Mouse (Mus musculus) heart, embryonic 14.5 days (tissue): ENCODE data around the gene Lrrc4c. TPM values are rescaled to one million over a fixed set of nuclear protein-coding genes. Genes with fewer than 3 reads are reported as not detected.

Experiments used
- ATAC-seq: fragments of 200-750 bp; cut with Nextera tagmentation; 2 replicates; pipeline ENCODE4 v1.8.0; 2017; ENCODE audit warnings: low read depth, moderate TSS enrichment; ENCODE audit not compliant: insufficient number of reproducible peaks, insufficient read depth, low FRiP score
- H3K27ac ChIP-seq, 2 experiments: fragments of 200-500 bp in 1 of 2; fragments of 300-500 bp in 1 of 2; sonication (generic) in 1 of 2; replicated peaks in 1 of 2; 2 replicates each; pipeline ENCODE4 v1.5.1; 2012 to 2014; ENCODE audit warnings: low read depth in 2 of 2, low read length in 2 of 2, control low read depth in 1 of 2, mild to moderate bottlenecking in 1 of 2, mixed read lengths in 1 of 2; ENCODE audit not compliant: control insufficient read depth in 1 of 2, insufficient read depth in 1 of 2
- H3K27me3 ChIP-seq: fragments of 300-500 bp; sonication (generic); 2 replicates; pipeline ENCODE4 v1.6.1; 2014; ENCODE audit warnings: mild to moderate bottlenecking, low read length, control low read depth; ENCODE audit not compliant: control insufficient read depth, insufficient read depth
- H3K36me3 ChIP-seq: fragments of 300-500 bp; sonication (generic); 2 replicates; pipeline ENCODE4 v1.6.1; 2014; ENCODE audit warnings: mild to moderate bottlenecking, control low read depth, low read length, mixed read lengths; ENCODE audit not compliant: control insufficient read depth, insufficient read depth
- H3K4me1 ChIP-seq, 2 experiments: fragments of 200-500 bp in 1 of 2; fragments of 300-500 bp in 1 of 2; sonication (generic) in 1 of 2; 2 replicates each; pipeline ENCODE4 v1.6.1; 2012 to 2014; ENCODE audit warnings: low read length in 2 of 2, control low read depth in 1 of 2, mixed read lengths in 1 of 2; ENCODE audit not compliant: control insufficient read depth in 2 of 2, insufficient read depth in 2 of 2
- H3K4me2 ChIP-seq: fragments of 300-500 bp; sonication (generic); 2 replicates; pipeline ENCODE4 v1.6.1; 2014; ENCODE audit warnings: mild to moderate bottlenecking, low read length
- H3K4me3 ChIP-seq, 2 experiments: fragments of 200-500 bp in 1 of 2; fragments of 300-500 bp in 1 of 2; sonication (generic) in 1 of 2; 2 replicates each; pipeline ENCODE4 v1.5.1; 2012 to 2014; ENCODE audit warnings: low read length in 2 of 2, mild to moderate bottlenecking in 2 of 2, control low read depth in 1 of 2, low read depth in 1 of 2, moderate library complexity in 1 of 2; ENCODE audit not compliant: control insufficient read depth in 1 of 2, insufficient read depth in 1 of 2
- H3K9ac ChIP-seq: fragments of 300-500 bp; sonication (generic); 2 replicates; pipeline ENCODE4 v1.6.1; 2014; ENCODE audit warnings: mild to moderate bottlenecking, low read length
- H3K9me3 ChIP-seq: fragments of 300-500 bp; sonication (generic); 2 replicates; pipeline ENCODE4 v1.6.1; 2016; ENCODE audit warnings: low read length, control low read depth; ENCODE audit not compliant: control insufficient read depth
- WGBS: fragments of 180-500 bp; shearing (Covaris S2); extraction: QIAGEN DNeasy Blood & Tissue Kit; methylation state at CpG from one replicate; pipeline ENCODE4 v1.1.7; 2014; 5-methylcytosine and 5-hydroxymethylcytosine counted together
- polyA plus RNA-seq: library from polyadenylated mRNA; unstranded; fragments of >200 nt; fragmentation: Nextera tagmentation; extraction: Ambion mirVana; gene quantifications from 2 replicates; pipeline ENCODE4 v1.2.1, GENCODE M21; 2014

Gene Lrrc4c
- polyA plus RNA-seq, 1 experiment from 2014 or later: 1.8 TPM

DNA sequence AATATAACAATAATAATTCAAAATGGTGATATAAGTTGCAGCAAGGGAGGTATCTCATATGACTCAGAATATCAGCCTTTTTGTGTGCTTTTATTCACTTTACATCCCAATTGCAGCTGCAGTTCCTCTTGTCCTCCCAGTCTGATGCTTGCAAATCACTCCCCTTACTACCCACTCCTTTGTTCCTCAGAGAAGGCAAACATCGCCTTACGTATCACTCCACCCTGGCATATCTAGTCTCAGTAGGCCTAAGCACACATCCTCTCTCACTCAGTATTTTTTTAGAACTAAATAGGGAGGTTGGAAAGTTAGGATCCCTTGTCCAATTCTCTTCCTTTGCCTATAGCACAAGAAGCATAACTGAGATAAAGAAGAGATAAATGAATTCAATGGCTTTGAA is 1117.6 kb downstream of the Lrrc4c start:
- ATAC-seq: no peak
- Histone ChIP-seq H3K4me2 (no peak overlapping the region), H3K4me3 (no peak overlapping the region), H3K27ac (no peak overlapping the region), H3K9ac (no peak overlapping the region), H3K36me3 (no peaks in the 10 kb centered on the region), H3K9me3 (no peaks in the 10 kb centered on the region), H3K4me1 (no peaks in the 10 kb centered on the region), H3K27me3 (no peaks in the 10 kb centered on the region)
- WGBS: 80% methylated on average over 2 of the region's 2 CpGs

DNA sequence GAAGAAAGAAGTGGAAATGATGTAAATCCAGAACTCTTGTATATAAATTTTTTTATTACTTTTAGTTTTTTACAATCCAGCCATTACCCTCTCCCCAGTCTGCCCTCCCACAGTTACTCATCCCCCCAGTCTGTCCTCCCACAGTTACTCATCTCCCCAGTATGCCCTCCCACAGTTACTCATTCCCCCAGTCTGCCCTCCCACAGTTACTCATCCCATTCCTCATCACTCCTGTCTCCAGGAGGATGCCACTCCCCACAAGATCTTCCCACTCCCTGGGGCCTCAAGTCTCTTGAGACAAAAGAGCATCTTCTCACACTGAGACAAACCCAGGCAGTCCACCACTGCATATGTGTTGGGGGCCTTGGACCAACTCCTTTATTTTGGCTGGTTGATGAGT is 1119.8 kb downstream of the Lrrc4c start:
- H3K4me2 ChIP-seq: no peak overlapping the region
- no peak overlapping the region for H3K9ac ChIP-seq
- H3K27ac ChIP-seq: no peak overlapping the region
- H3K27me3 ChIP-seq: no peaks in the 10 kb centered on the region
- no peaks in the 10 kb centered on the region for H3K4me1 ChIP-seq
- no peak overlapping the region for H3K4me3 ChIP-seq
- no peaks in the 10 kb centered on the region for H3K9me3 ChIP-seq
- H3K36me3 ChIP-seq: no peaks in the 10 kb centered on the region
- ATAC-seq: no peak

DNA sequence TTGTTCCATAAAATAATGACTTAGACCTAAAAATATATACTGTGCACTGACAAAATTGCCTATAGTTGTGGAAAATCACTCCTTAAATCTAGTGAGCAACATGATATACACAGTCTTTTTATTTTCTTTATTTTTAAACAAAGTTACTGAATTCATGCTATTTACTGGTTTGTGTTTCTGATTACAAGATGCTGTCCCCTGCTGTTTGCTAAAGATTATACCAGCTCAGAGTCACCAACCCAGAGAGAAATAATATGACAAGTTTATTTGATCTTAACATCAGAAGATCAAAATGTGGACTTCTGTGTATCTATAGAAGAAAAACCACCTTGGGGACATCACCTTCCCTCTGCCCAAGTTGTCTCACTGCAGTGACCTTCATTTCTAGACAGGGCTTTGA is 1145.6 kb downstream of the Lrrc4c start:
- H3K4me3 ChIP-seq: no peak overlapping the region
- H3K4me1 ChIP-seq: peaks cover 2 to 3% of the 10 kb centered on the region in 2 experiments; a peak in 1 of 4 replicates
- H3K27me3 ChIP-seq: peaks cover 9% of the 10 kb centered on the region
- H3K9ac ChIP-seq: no peak overlapping the region
- H3K9me3 ChIP-seq: no peaks in the 10 kb centered on the region
- H3K27ac ChIP-seq: no peak overlapping the region
- ATAC-seq: no peak
- H3K36me3 ChIP-seq: no peaks in the 10 kb centered on the region
- no peak overlapping the region for H3K4me2 ChIP-seq

DNA sequence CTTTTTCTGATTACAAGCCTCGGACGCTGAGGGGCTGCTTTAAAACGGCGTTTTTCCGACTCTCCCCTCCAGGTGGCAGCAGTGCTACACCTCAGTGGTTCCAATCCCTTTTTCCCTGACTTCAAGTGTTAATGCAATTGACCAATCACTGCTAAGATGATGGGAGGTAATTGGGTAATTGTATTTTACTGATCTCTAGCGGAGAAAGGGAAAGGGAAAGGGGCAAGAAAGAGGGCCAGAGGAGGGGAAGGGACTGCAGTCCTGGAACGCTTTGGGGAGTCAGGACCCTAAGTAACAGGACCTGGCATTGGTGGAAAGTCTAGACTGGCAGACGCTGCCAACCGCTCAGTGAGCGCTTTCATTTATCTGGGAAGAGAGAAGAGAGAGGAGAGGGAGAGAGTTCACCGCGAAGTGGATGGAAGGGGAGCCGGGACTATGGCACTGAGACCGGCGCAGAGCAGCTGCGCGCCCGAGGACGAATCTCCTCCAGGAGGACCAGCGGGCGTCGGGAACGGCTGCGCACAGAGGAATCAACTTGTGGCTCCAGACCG is 1148.3 kb downstream of the Lrrc4c start:
- Histone ChIP-seq H3K4me1 (peaks cover 2 to 3% of the 10 kb centered on the region in 2 experiments; a peak in 1 of 4 replicates), H3K9me3 (no peaks in the 10 kb centered on the region), H3K4me3 (peak overlapping the region; percentile 40 to 61), H3K9ac (peak overlapping the region; percentile 49), H3K27ac (no peak overlapping the region), H3K4me2 (peak overlapping the region; percentile 96), H3K27me3 (peaks cover 13% of the 10 kb centered on the region), H3K36me3 (no peaks in the 10 kb centered on the region)
- under 1% methylated on average over 25 of the region's 25 CpGs for WGBS
- peak; percentile 66 for ATAC-seq

DNA sequence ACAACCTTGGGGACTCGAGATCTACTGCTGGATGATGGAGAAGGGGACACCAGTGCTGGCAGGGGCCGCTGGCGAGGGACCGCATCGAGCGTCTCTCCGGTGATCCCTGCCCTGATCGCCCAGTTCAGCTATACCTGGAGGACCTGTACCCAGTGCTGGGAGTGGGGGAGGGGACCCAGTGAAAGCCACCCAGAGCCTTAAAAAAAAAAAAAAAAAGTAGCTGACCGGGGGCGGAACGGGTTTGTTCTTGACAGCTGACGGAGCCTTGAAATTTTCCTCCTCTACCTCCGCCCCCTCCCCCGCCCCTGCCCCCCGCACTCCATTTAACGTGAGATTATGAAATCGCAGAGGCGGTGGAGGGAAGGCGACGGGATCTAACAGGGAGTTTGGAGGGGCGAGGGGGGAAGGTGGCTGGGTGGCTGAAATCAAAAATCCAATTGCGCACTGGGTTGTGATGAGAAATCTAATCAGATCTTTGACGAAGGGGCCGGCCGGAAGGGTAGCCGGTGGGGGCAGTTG is 1149.1 kb downstream of the Lrrc4c start:
- H3K9me3 ChIP-seq: no peaks in the 10 kb centered on the region
- H3K4me3 ChIP-seq: peak overlapping the region; percentile 40 to 61
- H3K27me3 ChIP-seq: peaks cover 13% of the 10 kb centered on the region
- H3K36me3 ChIP-seq: no peaks in the 10 kb centered on the region
- H3K9ac ChIP-seq: peak overlapping the region; percentile 49
- H3K4me1 ChIP-seq: peaks cover 2 to 3% of the 10 kb centered on the region in 2 experiments; a peak in 1 of 4 replicates
- ATAC-seq: no peak
- H3K4me2 ChIP-seq: peak overlapping the region; percentile 96
- H3K27ac ChIP-seq: no peak overlapping the region
- under 1% methylated on average over 26 of the region's 26 CpGs for WGBS

DNA sequence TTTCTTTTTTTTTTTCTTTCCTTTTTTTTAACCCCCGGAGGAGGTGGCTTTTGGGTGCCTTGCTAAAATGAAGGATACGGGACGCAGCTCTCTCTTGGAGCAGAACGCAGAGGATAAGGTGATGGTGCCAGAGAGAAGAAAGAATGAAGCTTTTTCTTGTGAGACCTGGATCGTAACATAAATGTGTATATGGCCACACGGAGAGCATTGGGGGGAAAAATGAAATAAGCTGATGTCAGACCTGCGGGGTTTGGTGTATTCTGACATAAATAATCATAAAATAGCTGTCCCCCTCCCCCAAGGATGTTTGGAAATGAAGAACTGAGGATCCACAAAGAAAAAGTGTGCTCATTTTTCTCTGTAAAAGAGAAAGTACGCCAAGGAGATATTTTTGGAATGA is 1149.7 kb downstream of the Lrrc4c start:
- no peak for ATAC-seq
- H3K9me3 ChIP-seq: no peaks in the 10 kb centered on the region
- peaks cover 2 to 3% of the 10 kb centered on the region in 2 experiments; a peak in 1 of 4 replicates for H3K4me1 ChIP-seq
- peak overlapping the region; percentile 40 to 61; a peak in 3 of 4 replicates for H3K4me3 ChIP-seq
- WGBS: 15% methylated on average over 8 of the region's 8 CpGs
- peaks cover 13% of the 10 kb centered on the region for H3K27me3 ChIP-seq
- H3K9ac ChIP-seq: 0 out of 2 replicates have a peak overlapping the region, but pooled peaks have one; percentile 49
- H3K27ac ChIP-seq: no peak overlapping the region
- no peaks in the 10 kb centered on the region for H3K36me3 ChIP-seq
- peak overlapping the region; percentile 96 for H3K4me2 ChIP-seq

DNA sequence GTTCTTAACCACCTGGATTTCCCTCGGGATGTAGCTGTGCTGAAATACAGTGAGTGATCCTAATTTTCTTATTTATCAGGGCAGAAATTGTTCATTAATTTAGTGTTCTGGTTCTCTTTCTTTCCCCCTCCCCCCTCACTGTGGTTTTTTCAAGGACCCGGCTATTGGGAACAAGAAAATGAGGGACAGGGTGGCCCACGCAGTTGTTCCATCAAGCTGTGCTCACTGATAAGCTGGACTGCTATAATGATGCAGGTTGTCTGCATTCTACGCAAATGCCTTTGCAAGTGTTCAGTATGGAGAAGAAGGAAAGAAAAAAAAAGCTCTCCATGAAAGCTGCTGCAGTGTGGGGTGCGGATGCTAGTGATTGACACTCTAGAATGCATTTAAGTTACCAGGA is 1150.4 kb downstream of the Lrrc4c start:
- no peak overlapping the region for H3K27ac ChIP-seq
- no peak overlapping the region for H3K9ac ChIP-seq
- ATAC-seq: no peak
- H3K36me3 ChIP-seq: no peaks in the 10 kb centered on the region
- H3K9me3 ChIP-seq: no peaks in the 10 kb centered on the region
- H3K4me2 ChIP-seq: no peak overlapping the region
- H3K4me1 ChIP-seq: peaks cover 2 to 3% of the 10 kb centered on the region in 2 experiments; a peak in 1 of 4 replicates
- no peak overlapping the region; a peak in 1 of 4 replicates for H3K4me3 ChIP-seq
- WGBS: 25% methylated on average over 5 of the region's 5 CpGs
- peaks cover 13% of the 10 kb centered on the region for H3K27me3 ChIP-seq

DNA sequence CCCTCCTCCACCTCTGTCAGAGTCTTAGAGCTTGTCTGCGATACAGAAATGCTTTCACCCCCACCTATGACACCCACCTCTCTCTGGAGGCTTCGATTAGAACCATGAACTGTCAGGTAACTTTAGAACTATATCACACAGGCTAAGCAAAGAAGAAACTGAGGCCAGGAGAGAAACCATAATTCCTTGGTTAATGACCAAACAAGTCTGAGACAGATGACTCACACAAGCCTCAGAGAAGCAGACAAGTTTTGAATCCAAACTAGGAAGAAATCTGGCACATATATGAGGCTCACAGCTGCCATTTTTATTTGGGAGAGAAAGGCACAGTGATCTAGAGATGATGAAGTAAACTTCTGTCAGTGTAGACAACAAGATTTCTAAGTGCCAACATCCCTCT is 1151.4 kb downstream of the Lrrc4c start:
- Histone ChIP-seq H3K9me3 (no peaks in the 10 kb centered on the region), H3K4me1 (peaks cover 2 to 3% of the 10 kb centered on the region in 2 experiments; a peak in 1 of 4 replicates), H3K27me3 (peaks cover 13% of the 10 kb centered on the region), H3K36me3 (no peaks in the 10 kb centered on the region), H3K4me2 (no peak overlapping the region), H3K27ac (no peak overlapping the region), H3K4me3 (no peak overlapping the region), H3K9ac (no peak overlapping the region)
- ATAC-seq: no peak
- 44% methylated on average over 2 of the region's 2 CpGs for WGBS
